Mouse (Mus musculus) forebrain, embryonic 13.5 days (tissue): ENCODE measurements at regions not wholly inside any gene's neighbourhood (a gene's known extent, or its start where the extent isn't known, plus 50 kb on each side); places are given as distances from the start of the nearest gene placed in this dataset.

Source experiments
- ATAC-seq: fragments of 200-750 bp; cut with Nextera tagmentation; 2 replicates; pipeline ENCODE4 v1.8.0; 2017
- H3K27ac ChIP-seq: fragments of 300-500 bp; sonication (generic); 2 replicates; pipeline ENCODE4 v1.5.1; 2015; ENCODE audit warnings: inconsistent platforms, mild to moderate bottlenecking, moderate library complexity
- H3K27me3 ChIP-seq: fragments of 300-500 bp; sonication (generic); 2 replicates; pipeline ENCODE4 v1.6.1; 2015; ENCODE audit warnings: mild to moderate bottlenecking, inconsistent platforms
- H3K36me3 ChIP-seq: fragments of 300-500 bp; sonication (generic); 2 replicates; pipeline ENCODE4 v1.6.1; 2015; ENCODE audit warnings: mild to moderate bottlenecking, inconsistent platforms; ENCODE audit not compliant: poor library complexity, severe bottlenecking
- H3K4me1 ChIP-seq: fragments of 300-500 bp; sonication (generic); 2 replicates; pipeline ENCODE4 v1.6.1; 2015; ENCODE audit warnings: inconsistent platforms
- H3K4me2 ChIP-seq: fragments of 300-500 bp; sonication (generic); 2 replicates; pipeline ENCODE4 v1.6.1; 2015; ENCODE audit warnings: inconsistent platforms, mild to moderate bottlenecking, moderate library complexity
- H3K4me3 ChIP-seq: fragments of 300-500 bp; sonication (generic); 2 replicates; pipeline ENCODE4 v1.5.1; 2015; ENCODE audit warnings: mild to moderate bottlenecking, inconsistent platforms
- H3K9ac ChIP-seq: fragments of 300-500 bp; sonication (generic); 2 replicates; pipeline ENCODE4 v1.6.1; 2015; ENCODE audit warnings: mild to moderate bottlenecking, inconsistent platforms
- H3K9me3 ChIP-seq: fragments of 300-500 bp; sonication (generic); replicated peaks from 2 replicates; pipeline ENCODE4 v1.6.1; 2016; ENCODE audit warnings: inconsistent platforms
- WGBS: fragments of 180-500 bp; shearing (Covaris S2); methylation state at CpG from one replicate; pipeline ENCODE4 v1.1.7; 2015; 5-methylcytosine and 5-hydroxymethylcytosine counted together

DNA sequence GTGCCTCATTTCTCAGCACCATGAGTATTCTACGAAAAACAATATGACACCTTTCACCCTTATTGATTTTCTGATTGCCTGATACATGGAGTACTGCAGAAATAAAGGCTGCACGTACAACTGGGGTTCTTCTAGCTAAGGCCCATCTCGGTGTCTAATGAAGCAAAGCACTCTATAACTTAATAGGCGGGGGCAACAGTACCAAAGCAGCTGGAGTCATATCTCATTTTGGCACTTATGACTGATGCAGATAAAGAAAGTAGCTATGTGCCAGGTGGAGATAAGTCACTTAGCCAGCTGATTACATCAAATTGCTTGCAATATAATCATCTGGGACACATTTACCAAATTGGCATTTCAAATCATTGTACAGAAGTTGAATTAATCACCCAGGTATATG, 73.0 kb upstream of the Lin7a start:
- Histone ChIP-seq H3K36me3 (no peaks in the 10 kb centered on the region), H3K4me2 (no peak overlapping the region), H3K27ac (no peak overlapping the region), H3K27me3 (no peaks in the 10 kb centered on the region), H3K9me3 (no peaks in the 10 kb centered on the region), H3K4me3 (no peak overlapping the region), H3K4me1 (no peaks in the 10 kb centered on the region), H3K9ac (no peak overlapping the region)
- 79% methylated on average over 4 of the region's 4 CpGs for WGBS
- ATAC-seq, result 0 out of 2 replicates have a peak, but pooled peaks have one; percentile 21

DNA sequence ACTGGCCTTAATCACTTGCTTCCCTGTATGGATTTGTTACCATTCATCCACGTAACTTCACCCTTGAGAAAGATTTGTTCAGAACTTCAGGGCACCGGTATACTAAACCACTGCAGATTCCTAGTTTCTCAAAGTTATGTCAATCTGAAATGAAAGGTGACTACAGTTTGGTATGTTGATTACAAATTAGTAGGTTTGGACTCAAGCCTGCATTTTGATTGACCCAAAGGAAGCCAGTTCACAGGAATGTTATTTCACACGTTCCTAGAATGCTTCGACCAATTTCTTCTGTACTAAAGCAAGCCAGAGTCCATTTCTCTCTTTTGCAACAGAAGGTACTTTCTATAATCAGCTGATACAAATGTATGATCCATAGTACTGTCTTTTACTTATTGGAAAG, 70.4 kb upstream of the Lin7a start:
- no peak for ATAC-seq
- 90% methylated on average over 4 of the region's 4 CpGs for WGBS
- Histone ChIP-seq H3K4me2 (no peak overlapping the region), H3K4me3 (no peak overlapping the region), H3K4me1 (no peaks in the 10 kb centered on the region), H3K27me3 (no peaks in the 10 kb centered on the region), H3K9me3 (no peaks in the 10 kb centered on the region), H3K36me3 (no peaks in the 10 kb centered on the region), H3K9ac (no peak overlapping the region), H3K27ac (no peak overlapping the region)

DNA sequence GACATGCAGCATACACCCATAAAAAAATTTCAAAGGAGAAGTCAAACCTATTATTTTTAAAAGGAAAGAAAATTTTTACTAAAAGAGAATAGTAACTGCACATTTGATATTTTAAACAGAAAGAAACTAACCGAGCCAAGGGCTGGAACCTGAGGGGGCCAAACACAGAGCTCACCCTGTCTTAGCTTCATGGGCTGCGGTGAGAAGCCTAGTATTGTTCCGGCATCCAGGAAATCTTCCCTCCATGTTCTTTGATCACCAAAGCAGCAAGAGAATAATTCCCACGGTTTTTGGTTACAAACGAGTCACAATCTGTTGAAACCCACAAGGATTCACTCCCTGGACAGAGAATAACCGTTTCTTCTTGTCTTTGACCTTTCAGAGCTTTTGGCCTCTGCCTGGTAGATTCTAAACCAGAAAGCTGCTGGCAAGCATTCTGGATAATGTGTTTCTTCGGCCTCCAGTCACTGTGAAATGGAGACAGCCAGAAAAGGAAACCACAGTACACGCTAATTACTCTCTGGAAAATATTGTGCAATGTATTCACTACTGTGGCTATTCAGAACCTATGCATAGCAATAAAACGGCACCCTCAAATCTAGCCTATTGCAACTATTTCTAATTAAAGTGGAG, 66.3 kb upstream of the Lin7a start:
- no peak overlapping the region for H3K4me2 ChIP-seq
- H3K9ac ChIP-seq, result no peak overlapping the region
- H3K27me3 ChIP-seq, result no peaks in the 10 kb centered on the region
- ATAC-seq, result no peak
- H3K36me3 ChIP-seq, result no peaks in the 10 kb centered on the region
- no peaks in the 10 kb centered on the region for H3K4me1 ChIP-seq
- no peaks in the 10 kb centered on the region for H3K9me3 ChIP-seq
- H3K4me3 ChIP-seq, result no peak overlapping the region
- WGBS, result 52% methylated on average over 9 of the region's 9 CpGs
- H3K27ac ChIP-seq, result no peak overlapping the region

DNA sequence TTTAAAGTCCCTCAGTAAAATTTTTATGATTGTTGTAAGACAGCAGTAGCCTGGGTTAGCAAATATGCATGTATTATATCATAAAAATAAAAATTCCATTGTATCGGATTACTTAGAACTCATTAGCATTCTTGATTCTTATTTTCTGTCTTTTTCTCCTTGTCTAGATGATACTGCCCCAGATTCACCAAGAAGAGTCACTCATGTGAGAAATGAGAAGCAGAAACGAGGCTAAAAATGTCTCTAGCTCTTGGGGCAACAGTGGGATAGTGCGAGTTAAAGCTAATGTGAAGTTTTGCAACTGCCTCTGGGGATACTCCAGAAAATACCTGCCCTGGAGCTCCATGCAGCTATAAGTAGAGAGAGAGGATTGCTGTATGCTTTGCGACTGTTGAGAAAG, 61.6 kb upstream of the Lin7a start:
- Histone ChIP-seq H3K4me3 (no peak overlapping the region), H3K27me3 (no peaks in the 10 kb centered on the region), H3K4me1 (no peaks in the 10 kb centered on the region), H3K9me3 (no peaks in the 10 kb centered on the region), H3K9ac (no peak overlapping the region), H3K27ac (no peak overlapping the region), H3K4me2 (no peak overlapping the region), H3K36me3 (no peaks in the 10 kb centered on the region)
- ATAC-seq, result no peak
- WGBS, result 81% methylated on average over 4 of the region's 4 CpGs

DNA sequence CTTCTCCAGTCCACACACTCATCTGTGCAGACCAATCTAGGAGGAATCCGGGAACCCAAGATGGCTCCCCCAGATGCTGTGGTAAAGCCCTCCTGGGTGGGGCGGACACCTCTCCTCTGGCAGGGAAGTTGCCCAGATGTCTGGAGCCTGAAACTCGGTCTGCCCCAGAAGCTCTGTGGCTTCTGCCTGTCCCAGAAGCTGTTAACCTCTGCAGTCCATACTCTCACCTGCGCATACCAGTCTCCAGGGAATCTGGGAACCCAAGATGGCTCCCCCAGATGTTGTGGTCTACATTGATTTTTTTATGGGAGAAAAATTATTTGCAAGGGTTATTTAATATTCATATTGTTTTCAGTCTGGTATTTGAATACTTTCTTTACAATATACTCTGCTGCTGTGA, 58.4 kb upstream of the Lin7a start:
- WGBS, result 92% methylated on average over 4 of the region's 4 CpGs
- H3K27ac ChIP-seq, result no peak overlapping the region
- no peaks in the 10 kb centered on the region for H3K9me3 ChIP-seq
- ATAC-seq, result no peak
- no peaks in the 10 kb centered on the region for H3K4me1 ChIP-seq
- H3K4me2 ChIP-seq, result no peak overlapping the region
- no peaks in the 10 kb centered on the region for H3K27me3 ChIP-seq
- H3K4me3 ChIP-seq, result no peak overlapping the region
- H3K9ac ChIP-seq, result no peak overlapping the region
- no peaks in the 10 kb centered on the region for H3K36me3 ChIP-seq

DNA sequence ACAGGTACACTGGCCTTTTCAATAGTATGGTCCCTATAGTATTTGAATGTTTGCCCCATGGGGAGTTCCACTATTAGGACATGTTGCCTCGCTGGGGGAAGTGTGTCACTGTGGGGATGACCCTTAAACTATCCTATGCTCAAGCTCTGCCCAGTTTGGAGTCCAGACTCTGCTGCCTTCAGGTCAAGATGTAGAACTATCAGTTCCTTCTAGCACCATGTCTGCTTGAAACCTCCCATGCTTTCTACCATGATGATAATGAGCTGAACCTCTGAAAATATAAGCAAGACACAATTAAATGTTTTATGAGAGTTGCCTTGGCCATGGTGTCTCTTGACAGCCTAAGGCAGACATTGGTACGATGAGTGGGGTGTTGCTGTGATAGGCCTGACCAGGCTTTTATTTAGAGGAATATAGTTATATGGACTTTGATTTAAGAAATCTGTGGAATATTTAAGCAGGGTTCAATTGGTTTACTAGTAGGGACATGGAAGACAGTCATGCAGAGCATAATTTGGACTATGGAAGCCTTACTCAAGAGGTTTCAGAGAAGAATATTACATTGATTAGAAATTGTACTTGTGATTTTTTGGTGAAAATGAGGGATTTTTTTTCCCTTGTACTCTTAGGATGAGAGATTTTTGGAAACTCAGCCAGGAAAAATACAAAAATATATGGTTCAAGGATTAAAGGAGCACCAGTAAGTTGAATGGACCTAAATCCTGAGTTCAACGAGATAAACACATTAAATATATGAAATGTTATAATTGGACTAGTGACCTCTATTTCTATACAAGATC, 57.7 kb upstream of the Lin7a start:
- no peaks in the 10 kb centered on the region for H3K4me1 ChIP-seq
- no peak overlapping the region for H3K4me2 ChIP-seq
- no peak overlapping the region for H3K27ac ChIP-seq
- no peak for ATAC-seq
- WGBS, result 80% methylated on average over 3 of the region's 3 CpGs
- no peaks in the 10 kb centered on the region for H3K36me3 ChIP-seq
- no peak overlapping the region for H3K4me3 ChIP-seq
- no peaks in the 10 kb centered on the region for H3K9me3 ChIP-seq
- no peak overlapping the region for H3K9ac ChIP-seq
- H3K27me3 ChIP-seq, result no peaks in the 10 kb centered on the region

DNA sequence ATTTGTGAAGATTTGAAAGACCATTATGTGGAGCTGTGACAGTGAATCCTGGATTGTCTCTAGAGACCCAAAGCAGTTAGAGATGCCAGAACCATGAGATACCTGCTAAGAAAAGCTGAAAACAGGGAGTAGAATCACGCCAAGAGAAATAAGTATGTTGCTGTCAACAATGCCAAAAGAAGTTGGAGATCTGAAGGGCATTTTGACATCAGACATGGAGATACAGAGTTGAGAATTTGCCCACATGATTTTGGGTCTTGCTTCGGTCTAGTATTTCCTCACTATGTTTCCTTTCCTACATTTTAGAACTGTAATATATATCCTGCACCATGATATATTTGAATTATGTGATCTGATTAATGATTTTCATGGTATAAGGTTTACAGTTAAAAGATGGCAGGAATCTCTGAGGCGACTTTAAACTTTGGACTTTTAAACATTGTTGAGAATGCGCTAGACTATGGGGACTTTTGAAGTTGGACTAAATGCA, 56.7 kb upstream of the Lin7a start:
- Histone ChIP-seq H3K4me1 (no peaks in the 10 kb centered on the region), H3K4me3 (no peak overlapping the region), H3K27me3 (no peaks in the 10 kb centered on the region), H3K27ac (no peak overlapping the region), H3K9me3 (no peaks in the 10 kb centered on the region), H3K36me3 (no peaks in the 10 kb centered on the region), H3K4me2 (no peak overlapping the region), H3K9ac (no peak overlapping the region)
- 91% methylated on average over 4 of the region's 4 CpGs for WGBS
- ATAC-seq, result no peak

DNA sequence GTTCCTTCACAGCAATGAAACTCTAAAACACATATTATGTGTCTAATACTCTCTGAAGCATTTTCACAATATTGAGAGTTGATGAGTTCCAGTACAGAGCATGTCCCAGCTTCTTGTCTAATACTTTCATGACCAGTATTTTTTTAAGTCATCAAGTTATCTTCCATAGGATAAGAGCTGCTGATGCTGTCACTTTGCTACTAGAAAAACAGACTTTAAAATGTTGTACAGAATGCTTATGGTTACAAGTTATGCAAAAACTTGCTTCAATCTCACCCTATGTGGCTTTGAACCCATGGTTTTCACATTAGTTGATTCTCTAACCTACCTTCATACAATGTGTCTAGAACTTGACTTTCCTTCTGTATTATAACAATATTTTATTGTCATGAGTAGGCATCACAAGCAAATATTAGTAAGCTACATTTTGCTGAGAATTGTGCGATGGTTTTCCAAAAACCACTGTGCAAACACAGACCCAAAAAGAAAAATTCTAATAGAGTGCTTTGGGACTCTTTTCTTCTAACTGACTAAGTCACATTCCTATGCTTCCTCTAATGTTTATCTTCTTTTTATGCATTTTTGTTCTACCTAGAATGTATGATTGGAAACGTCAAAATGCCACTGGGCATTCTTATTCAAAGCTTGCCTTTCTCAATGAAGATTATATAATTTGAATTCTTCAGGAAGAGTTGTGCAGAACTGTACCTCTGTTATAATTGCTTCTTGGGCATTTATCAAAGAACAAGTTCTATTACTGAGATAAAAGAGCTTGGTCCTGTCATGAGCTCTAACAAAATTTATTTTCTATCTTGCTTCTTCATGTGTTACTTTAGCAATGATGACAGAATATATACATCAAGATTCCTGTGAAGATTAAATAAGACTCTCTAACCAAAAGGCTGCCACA, 55.6 kb upstream of the Lin7a start:
- H3K27me3 ChIP-seq, result no peaks in the 10 kb centered on the region
- H3K27ac ChIP-seq, result no peak overlapping the region
- H3K9ac ChIP-seq, result no peak overlapping the region
- H3K36me3 ChIP-seq, result no peaks in the 10 kb centered on the region
- WGBS, result 81% methylated on average over 2 of the region's 2 CpGs
- no peak overlapping the region for H3K4me2 ChIP-seq
- no peak for ATAC-seq
- no peaks in the 10 kb centered on the region for H3K4me1 ChIP-seq
- H3K4me3 ChIP-seq, result no peak overlapping the region
- H3K9me3 ChIP-seq, result no peaks in the 10 kb centered on the region

DNA sequence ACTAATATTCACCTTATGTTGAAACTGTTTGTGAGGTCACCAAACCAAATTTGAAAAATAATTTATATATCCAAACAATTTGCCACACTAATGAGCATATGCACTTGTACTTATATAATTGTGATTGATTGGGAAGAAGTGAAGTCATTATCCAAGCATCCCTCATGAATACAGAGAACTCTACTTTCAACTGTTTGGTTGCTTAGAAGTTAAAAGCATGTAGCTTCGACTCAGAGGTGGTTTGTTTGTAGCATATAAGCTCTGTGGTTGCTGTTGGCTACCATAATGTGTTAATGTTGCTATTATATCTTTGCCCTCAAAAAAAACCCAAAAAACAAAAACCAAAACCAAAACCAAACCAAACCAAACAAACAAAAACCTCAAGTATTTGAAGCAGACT, 54.7 kb upstream of the Lin7a start:
- Histone ChIP-seq H3K27me3 (no peaks in the 10 kb centered on the region), H3K36me3 (no peaks in the 10 kb centered on the region), H3K4me2 (no peak overlapping the region), H3K9ac (no peak overlapping the region), H3K4me1 (no peaks in the 10 kb centered on the region), H3K27ac (no peak overlapping the region), H3K4me3 (no peak overlapping the region), H3K9me3 (no peaks in the 10 kb centered on the region)
- ATAC-seq, result no peak
- 86% methylated on average over 1 of the region's 1 CpGs for WGBS

DNA sequence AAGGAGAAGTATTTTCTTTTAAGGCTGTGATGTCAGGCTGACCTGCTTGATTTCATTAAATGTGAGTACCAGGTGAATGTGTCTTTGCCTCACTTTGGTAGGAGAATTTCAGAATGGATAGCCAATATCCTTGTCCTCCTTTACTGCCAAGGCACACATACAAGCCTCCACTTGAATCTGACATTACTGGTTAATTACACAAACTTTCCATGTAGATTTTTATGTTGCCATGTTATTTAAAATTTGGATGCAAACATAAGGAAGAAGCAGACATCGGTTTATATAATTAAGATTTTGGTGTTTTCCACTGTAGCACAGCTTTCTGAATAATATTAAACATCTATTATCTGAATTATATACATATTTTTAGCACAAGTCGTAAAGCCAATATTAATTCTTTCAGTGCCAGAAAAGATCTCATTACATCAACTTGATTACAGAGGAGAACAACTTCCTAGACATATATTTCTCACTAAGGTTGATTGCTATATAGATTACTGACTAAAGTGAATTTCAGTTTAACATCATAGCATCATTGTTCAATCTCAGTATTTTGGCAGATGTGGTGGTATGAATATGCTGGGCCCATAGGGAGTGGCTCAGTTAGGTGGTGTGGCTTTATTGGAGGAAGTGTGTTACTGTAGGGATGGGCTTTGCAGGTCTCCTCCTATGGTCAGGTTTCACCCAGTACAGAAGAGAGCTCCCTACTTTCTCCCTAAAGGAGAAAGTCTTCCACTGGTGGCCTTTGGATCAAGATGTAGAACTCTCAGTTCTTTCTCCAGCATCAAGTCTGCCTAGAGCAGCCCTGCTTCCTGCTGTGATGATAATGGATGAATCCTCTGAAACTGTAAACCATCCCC, 53.9 kb upstream of the Lin7a start:
- no peaks in the 10 kb centered on the region for H3K4me1 ChIP-seq
- H3K4me3 ChIP-seq, result no peak overlapping the region
- no peak overlapping the region for H3K9ac ChIP-seq
- no peaks in the 10 kb centered on the region for H3K36me3 ChIP-seq
- H3K4me2 ChIP-seq, result no peak overlapping the region
- no peak for ATAC-seq
- no peaks in the 10 kb centered on the region for H3K27me3 ChIP-seq
- WGBS, result 88% methylated on average over 2 of the region's 2 CpGs
- H3K9me3 ChIP-seq, result no peaks in the 10 kb centered on the region
- H3K27ac ChIP-seq, result no peak overlapping the region

DNA sequence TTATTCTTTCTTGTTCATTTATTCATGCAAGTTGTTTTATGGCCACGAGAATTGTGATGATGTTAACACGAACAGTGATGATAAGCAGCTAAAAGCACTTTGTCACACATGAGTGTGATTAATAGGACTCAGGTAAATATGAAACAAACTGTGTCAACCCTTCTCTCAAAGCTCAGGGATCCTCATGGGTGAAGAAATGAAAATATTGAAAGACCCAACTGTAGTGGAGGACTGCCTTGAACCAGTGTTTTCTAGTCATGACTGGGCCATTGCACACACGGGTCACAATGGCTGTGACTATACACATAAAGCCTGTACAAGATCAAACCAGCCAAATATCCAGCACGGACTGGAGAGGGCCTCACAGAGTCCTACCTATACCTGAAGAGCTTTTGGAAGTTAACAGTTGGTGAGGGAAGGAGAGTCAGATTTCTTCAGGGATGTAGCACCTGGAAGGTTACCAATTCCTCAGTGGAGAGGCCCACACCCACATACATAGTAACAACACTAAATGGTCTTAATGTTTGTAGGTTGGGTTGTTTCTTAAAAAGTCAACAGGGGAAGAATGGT, 52.5 kb upstream of the Lin7a start:
- 85% methylated on average over 4 of the region's 4 CpGs for WGBS
- Histone ChIP-seq H3K4me3 (no peak overlapping the region), H3K4me1 (no peaks in the 10 kb centered on the region), H3K9me3 (no peaks in the 10 kb centered on the region), H3K27ac (no peak overlapping the region), H3K4me2 (no peak overlapping the region), H3K36me3 (no peaks in the 10 kb centered on the region), H3K9ac (no peak overlapping the region), H3K27me3 (no peaks in the 10 kb centered on the region)
- ATAC-seq, result no peak
